Mouse (Mus musculus): ENCODE data around the gene Tmco3. TPM values are rescaled to one million over a fixed set of nuclear protein-coding genes. Genes with fewer than 3 reads are reported as not detected.

The Tmco3 gene
- total RNA-seq, 2 experiments from 2014 or later: 41.4 to 45.0 TPM

Other genes starting within 250 kb of the Tmco3 start
- not detected for gene Proz, start 227.3 kb upstream of the Tmco3 start, total RNA-seq (2021)
- 10 to 100 TPM; 27.1 to 27.3 TPM for gene Pcid2, start 182.7 kb upstream of the Tmco3 start, total RNA-seq (2021)
- gene Cul4a, start 182.6 kb upstream of the Tmco3 start, total RNA-seq (2021): 10 to 100 TPM; 59.1 to 66.8 TPM
- gene Lamp1, start 129.0 kb upstream of the Tmco3 start, total RNA-seq (2021): 100 to 1,000 TPM; 267 to 270 TPM
- gene Grtp1, start 87.6 kb upstream of the Tmco3 start, total RNA-seq (2021): 1 to 10 TPM; 3.2 to 3.4 TPM
- gene Adprhl1, start 34.0 kb upstream of the Tmco3 start, total RNA-seq (2021): 1 to 10 TPM in 1 of 2 experiments, under 1 TPM in 1; 0.27 to 1.3 TPM
- 10 to 100 TPM; 37.2 to 38.9 TPM for gene Dcun1d2, start 59 bp upstream of the Tmco3 start, total RNA-seq (2021)
- gene Tfdp1, start 50.6 kb downstream of the Tmco3 start, total RNA-seq (2021): 10 to 100 TPM; 65.6 to 82.5 TPM
- not detected for gene Atp4b, start 108.6 kb downstream of the Tmco3 start, total RNA-seq (2021)
- gene Grk1, start 116.9 kb downstream of the Tmco3 start, total RNA-seq (2021): not detected
- 1 to 10 TPM; 4.4 to 5.1 TPM for gene Tmem255b, start 147.0 kb downstream of the Tmco3 start, total RNA-seq (2021)
- 10 to 100 TPM; 81.3 to 85.0 TPM for gene Gas6, start 206.3 kb downstream of the Tmco3 start, total RNA-seq (2021)

All from layer of hippocampus, postnatal 36 days (tissue).